Comparison of ENCODE assay signal across 8 mouse cellular contexts in genomic region chr2:165884577-165885224, GRCm38 (mm10). TPM values are rescaled to one million over a fixed set of nuclear protein-coding genes. Genes with fewer than 3 reads are reported as not detected.
DNase-seq lines count a peak whose midpoint lies in the region; ATAC-seq lines count a peak whose summit lies in the region.

No protein-coding gene starts in this region.

- H3K4me2 ChIP-seq in intestine, embryonic 14.5 days (ENCODE audit: low read length), result peak overlapping the region; percentile 80

- peak; percentile 98 for DNase-seq in adrenal gland, adult 2 months
- DNase-seq in embryo, embryonic 11 days, result peak; percentile 94
- DNase-seq in gastrocnemius, postnatal 25 days, result peak; percentile 95
- peak; percentile 100 for DNase-seq in intestine, embryonic 14.5 days (ENCODE audit: low spot score)
- DNase-seq in left cerebral cortex, postnatal 14 days (ENCODE audit: low spot score in 2 of 2), result peak; percentile 98 to 99
- DNase-seq in right cerebral cortex, postnatal 14 days, result peak; percentile 73
- DNase-seq in urinary bladder, postnatal 25 days (ENCODE audit: low spot score), result peak; percentile 94

- peaks cover 94% of the 10 kb centered on the region for H3K4me1 ChIP-seq in intestine, embryonic 14.5 days (replicated peaks; ENCODE audit: control insufficient read depth, insufficient read depth, low read length)

- ATAC-seq in intestine, embryonic 14.5 days (replicated peaks; ENCODE audit: low FRiP score, low TSS enrichment, low read depth), result peak; percentile 54
- ATAC-seq in megakaryocyte-erythroid progenitor cell, adult 5-6 weeks (replicated peaks; ENCODE audit: low FRiP score, low TSS enrichment, poor library complexity, severe bottlenecking), result peak; percentile 62

- peak overlapping the region; percentile 100 for H3K27ac ChIP-seq in intestine, embryonic 14.5 days (ENCODE audit: low read depth)

- H3K9ac ChIP-seq in intestine, embryonic 14.5 days (ENCODE audit: low read length), result peak overlapping the region; percentile 69

- no peaks in the 10 kb centered on the region for H3K9me3 ChIP-seq in intestine, embryonic 14.5 days (ENCODE audit: control insufficient read depth, low read length)

- 3% methylated on average over 21 of the region's 21 CpGs for WGBS in intestine, embryonic 14.5 days

- H3K36me3 ChIP-seq in intestine, embryonic 14.5 days (ENCODE audit: control insufficient read depth, insufficient read depth, low read length), result no peaks in the 10 kb centered on the region

- intact Hi-C loops in left cerebral cortex, postnatal 14 days (cut with DNase I), result no loop called here

- H3K27me3 ChIP-seq in intestine, embryonic 14.5 days (replicated peaks; ENCODE audit: control insufficient read depth, insufficient read depth, low read length), result no peaks in the 10 kb centered on the region

- H3K4me3 ChIP-seq in intestine, embryonic 14.5 days (ENCODE audit: low read depth, low read length), result peak overlapping the region; percentile 35

RNA-seq across cellular contexts. Expression of gene Zmynd8, which starts 14.1 kb away (rescaled TPM):
- 10 to 100 TPM; 53.9 to 56.5 TPM for total RNA-seq in adrenal gland, adult 2 months (2021)
- 21.3 and 22.2 TPM in 2 replicates for polyA plus RNA-seq in adrenal gland, adult 2 months (2012; rRNA removed)
- total RNA-seq in gastrocnemius, postnatal 25 days (2021), result 10 to 100 TPM; 17.1 to 18.4 TPM
- polyA plus RNA-seq in intestine, embryonic 14.5 days (2014; fragmentation: Nextera tagmentation; extraction: Ambion mirVana), result 49.2 and 53.6 TPM in 2 replicates
- 100 to 1,000 TPM; 130 to 171 TPM for total RNA-seq in left cerebral cortex, postnatal 14 days (2021)
- total RNA-seq in megakaryocyte-erythroid progenitor cell, adult 5-6 weeks (2014; fragmentation: Nextera tagmentation), result 70.9 and 80.1 TPM in 2 replicates
- 27.2 and 42.9 TPM in 2 replicates for total RNA-seq in megakaryocyte-erythroid progenitor cell, adult 5-6 weeks (2017)

Comparison
In these comparisons a context has a peak if more than half of its experiments do, and no peak if none do; other contexts are left out.
1. Peak in every context shown above with its lines: DNase-seq, ATAC-seq, H3K4me3 ChIP-seq and H3K27ac ChIP-seq.